Mouse (Mus musculus): Measurements from ENCODE around the gene As3mt.

As3mt gene

GRCm38 (mm10) chr19:46707296-46708151, at the start of gene As3mt:
Gene As3mt, plus strand, starts transcription at chr19:46707458.
- peak; percentile 78 for DNase-seq (ENCODE audit: low spot score)

- DNase-seq (ENCODE audit: low spot score) = no peak
These were observed 48.9 kb upstream of the As3mt start for GRCm38 (mm10) chr19:46658348-46658747.

- DNase-seq (ENCODE audit: low spot score) = no peak
These were observed 48.4 kb upstream of the As3mt start for GRCm38 (mm10) chr19:46658851-46659250.

- DNase-seq (ENCODE audit: low spot score) = no peak
These were observed 45.7 kb upstream of the As3mt start for GRCm38 (mm10) chr19:46661511-46661910.

GRCm38 (mm10) chr19:46662214-46662613, 45.0 kb upstream of the As3mt start:
- DNase-seq (ENCODE audit: low spot score) = no peak

GRCm38 (mm10) chr19:46662784-46663183, 44.5 kb upstream of the As3mt start:
- DNase-seq (ENCODE audit: low spot score) = no peak

GRCm38 (mm10) chr19:46665474-46665873, 41.8 kb upstream of the As3mt start:
- no peak for DNase-seq (ENCODE audit: low spot score)

GRCm38 (mm10) chr19:46667300-46667699, 40.0 kb upstream of the As3mt start:
- no peak for DNase-seq (ENCODE audit: low spot score)

GRCm38 (mm10) chr19:46668263-46668662, 39.0 kb upstream of the As3mt start:
- DNase-seq (ENCODE audit: low spot score) = no peak

- DNase-seq (ENCODE audit: low spot score) = no peak
These were observed 37.5 kb upstream of the As3mt start for GRCm38 (mm10) chr19:46669802-46670201.

- peak; percentile 66 for DNase-seq (ENCODE audit: low spot score)
These were observed 36.6 kb upstream of the As3mt start for GRCm38 (mm10) chr19:46670691-46671090.

- no peak for DNase-seq (ENCODE audit: low spot score)
These were observed 34.4 kb upstream of the As3mt start, which contains the start of gene Cyp17a1 for GRCm38 (mm10) chr19:46672766-46673418. Gene Cyp17a1, minus strand, starts transcription at chr19:46673172.

GRCm38 (mm10) chr19:46675641-46676040, 31.6 kb upstream of the As3mt start:
- no peak for DNase-seq (ENCODE audit: low spot score)

- no peak for DNase-seq (ENCODE audit: low spot score)
These were observed 27.4 kb upstream of the As3mt start for GRCm38 (mm10) chr19:46679720-46680383.

GRCm38 (mm10) chr19:46689460-46690372, 17.5 kb upstream of the As3mt start, which contains the start of gene Borcs7:
Gene Borcs7, plus strand, starts transcription at chr19:46689906.
- peak; percentile 85 for DNase-seq (ENCODE audit: low spot score)

GRCm38 (mm10) chr19:46690387-46690786, 16.9 kb upstream of the As3mt start:
- DNase-seq (ENCODE audit: low spot score) = no peak

- DNase-seq (ENCODE audit: low spot score) = no peak
These were observed 16.2 kb upstream of the As3mt start for GRCm38 (mm10) chr19:46691078-46691477.

- DNase-seq (ENCODE audit: low spot score) = no peak
These were observed 14.1 kb upstream of the As3mt start for GRCm38 (mm10) chr19:46693146-46693545.

GRCm38 (mm10) chr19:46696482-46696881, 10.8 kb upstream of the As3mt start:
- DNase-seq (ENCODE audit: low spot score) = no peak

- DNase-seq (ENCODE audit: low spot score) = no peak
These were observed 10.3 kb upstream of the As3mt start for GRCm38 (mm10) chr19:46696943-46697342.

GRCm38 (mm10) chr19:46697840-46698517, 9.3 kb upstream of the As3mt start:
- DNase-seq (ENCODE audit: low spot score) = no peak

Measured in ovary, postnatal 36 days (tissue).